Mouse (Mus musculus) hindbrain, embryonic 14.5 days (tissue): ENCODE results near the gene Sub1. TPM values are rescaled to one million over a fixed set of nuclear protein-coding genes. Genes with fewer than 3 reads are reported as not detected.

ENCODE experiments used
- ATAC-seq: fragments of 200-750 bp; cut with Nextera tagmentation; 2 replicates; pipeline ENCODE4 v1.8.0; 2017; ENCODE audit warnings: moderate number of reproducible peaks, mild to moderate bottlenecking, moderate TSS enrichment, moderate library complexity; ENCODE audit not compliant: low FRiP score
- DNase-seq: peaks from one replicate; pipeline ENCODE4 v3.0.0-alpha.2; 2015; ENCODE audit warnings: low spot score
- H3K27ac ChIP-seq: fragments of 300-500 bp; sonication (generic); 2 replicates; pipeline ENCODE4 v1.5.1; 2014; ENCODE audit warnings: mild to moderate bottlenecking, moderate library complexity
- H3K27me3 ChIP-seq: fragments of 300-500 bp; sonication (generic); 2 replicates; pipeline ENCODE4 v1.6.1; 2014; ENCODE audit warnings: mild to moderate bottlenecking, low read length, mixed read lengths; ENCODE audit not compliant: control insufficient read depth, insufficient read depth
- H3K36me3 ChIP-seq: fragments of 300-500 bp; sonication (generic); replicated peaks from 2 replicates; pipeline ENCODE4 v1.6.1; 2014; ENCODE audit not compliant: control insufficient read depth, insufficient read depth
- H3K4me1 ChIP-seq: fragments of 300-500 bp; sonication (generic); replicated peaks from 2 replicates; pipeline ENCODE4 v1.6.1; 2014; ENCODE audit warnings: antibody characterized with exemption, low read length, mixed read lengths; ENCODE audit not compliant: control insufficient read depth, insufficient read depth
- H3K4me2 ChIP-seq: fragments of 300-500 bp; sonication (generic); replicated peaks from 2 replicates; pipeline ENCODE4 v1.6.1; 2014; ENCODE audit warnings: mild to moderate bottlenecking, moderate library complexity
- H3K4me3 ChIP-seq: fragments of 300-500 bp; sonication (generic); replicated peaks from 2 replicates; pipeline ENCODE4 v1.5.1; 2014; ENCODE audit warnings: mild to moderate bottlenecking, low read length
- H3K9ac ChIP-seq: fragments of 300-500 bp; sonication (generic); 2 replicates; pipeline ENCODE4 v1.6.1; 2014
- H3K9me3 ChIP-seq: fragments of 300-500 bp; sonication (generic); 2 replicates; pipeline ENCODE4 v1.6.1; 2016; ENCODE audit warnings: low read length; ENCODE audit not compliant: control insufficient read depth
- WGBS: fragments of 180-500 bp; shearing (Covaris S2); extraction: QIAGEN DNeasy Blood & Tissue Kit; methylation state at CpG from one replicate; pipeline ENCODE4 v1.1.7; 2014; 5-methylcytosine and 5-hydroxymethylcytosine counted together
- polyA plus RNA-seq: library from polyadenylated mRNA; unstranded; fragments of >200 nt; fragmentation: Nextera tagmentation; extraction: Ambion mirVana; gene quantifications from 2 replicates; pipeline ENCODE4 v1.2.1, GENCODE M21; 2014

The Sub1 gene
- polyA plus RNA-seq, 1 experiment from 2014 or later, result 562 TPM

DNA sequence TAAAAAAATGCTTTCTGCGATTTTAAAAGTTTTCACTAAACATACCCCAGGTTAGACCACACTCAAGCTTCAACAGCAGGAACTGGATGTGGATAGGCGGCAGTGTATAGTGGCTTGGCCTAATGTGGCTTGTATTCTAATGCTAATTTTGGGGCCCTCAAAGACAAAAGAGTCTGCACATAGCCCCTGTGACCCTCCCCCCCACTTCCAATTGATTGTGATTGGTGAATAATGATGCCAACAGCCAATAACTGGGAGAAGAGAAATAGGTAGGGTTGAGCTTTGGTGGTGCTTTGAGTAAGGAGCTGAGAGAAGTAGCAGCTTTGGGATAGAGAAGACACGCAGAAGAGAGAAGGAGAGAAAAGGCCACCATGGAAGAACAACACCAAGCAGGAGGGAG, 35.7 kb upstream of the Sub1 start:
- Histone ChIP-seq H3K4me2 (no peak overlapping the region), H3K36me3 (no peaks in the 10 kb centered on the region), H3K4me3 (no peak overlapping the region), H3K27me3 (no peaks in the 10 kb centered on the region), H3K9ac (no peak overlapping the region), H3K27ac (no peak overlapping the region), H3K4me1 (no peaks in the 10 kb centered on the region), H3K9me3 (no peaks in the 10 kb centered on the region)
- ATAC-seq (no peak), DNase-seq (no peak)
- WGBS, result 69% methylated on average over 3 of the region's 3 CpGs

DNA sequence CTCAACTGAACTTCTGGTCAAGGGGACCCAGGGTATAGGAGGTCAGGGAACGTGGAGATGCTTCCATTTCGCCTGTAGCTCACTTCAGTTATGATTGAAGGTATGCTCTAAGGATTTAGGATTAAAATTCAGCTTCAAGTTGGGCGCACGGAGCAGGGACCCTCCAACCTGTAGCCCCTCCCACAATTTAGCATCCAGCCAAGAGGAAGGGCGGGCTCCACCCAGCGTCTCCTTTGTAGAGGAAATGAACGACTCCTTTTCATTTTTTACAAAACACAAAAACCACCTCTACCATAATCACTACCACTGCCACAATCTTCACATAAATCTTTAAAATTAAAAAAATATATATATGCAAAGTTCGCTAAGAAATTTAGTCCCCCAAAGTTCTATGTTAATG, 35.1 kb upstream of the Sub1 start:
- WGBS, result 92% methylated on average over 8 of the region's 8 CpGs
- H3K36me3 ChIP-seq, result no peaks in the 10 kb centered on the region

DNA sequence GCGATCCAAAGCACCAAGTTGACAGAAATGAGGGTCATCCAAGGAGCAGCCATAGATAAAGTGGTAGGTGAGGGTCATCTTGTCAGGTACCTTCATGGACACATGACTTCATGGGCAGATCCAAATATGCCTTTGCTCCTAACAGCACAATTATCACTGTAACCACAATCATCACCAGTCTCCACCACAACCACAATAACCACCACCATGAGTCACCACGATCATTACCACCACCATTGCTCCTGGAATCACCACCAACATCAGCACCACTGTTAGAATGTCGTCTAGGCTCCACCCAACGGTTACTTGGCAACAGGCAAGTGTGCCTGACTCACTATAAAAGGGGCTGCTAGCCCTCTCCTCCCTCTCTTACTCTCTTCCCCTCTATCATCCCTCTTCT, 33.4 kb upstream of the Sub1 start:
- H3K4me1 ChIP-seq, result no peaks in the 10 kb centered on the region
- H3K36me3 ChIP-seq, result no peaks in the 10 kb centered on the region
- WGBS, result 73% methylated on average over 4 of the region's 4 CpGs
- no peak overlapping the region for H3K4me3 ChIP-seq
- no peaks in the 10 kb centered on the region for H3K27me3 ChIP-seq
- no peaks in the 10 kb centered on the region for H3K9me3 ChIP-seq
- no peak for DNase-seq
- H3K9ac ChIP-seq, result no peak overlapping the region
- ATAC-seq, result no peak
- H3K27ac ChIP-seq, result no peak overlapping the region
- H3K4me2 ChIP-seq, result no peak overlapping the region

More for the DNA sequence above, 35.1 kb upstream of the Sub1 start:
- no peak for DNase-seq
- no peak overlapping the region for H3K9ac ChIP-seq
- H3K4me3 ChIP-seq, result no peak overlapping the region
- no peak overlapping the region for H3K4me2 ChIP-seq
- H3K9me3 ChIP-seq, result no peaks in the 10 kb centered on the region
- no peak for ATAC-seq
- H3K27ac ChIP-seq, result no peak overlapping the region
- H3K27me3 ChIP-seq, result no peaks in the 10 kb centered on the region
- no peaks in the 10 kb centered on the region for H3K4me1 ChIP-seq

DNA sequence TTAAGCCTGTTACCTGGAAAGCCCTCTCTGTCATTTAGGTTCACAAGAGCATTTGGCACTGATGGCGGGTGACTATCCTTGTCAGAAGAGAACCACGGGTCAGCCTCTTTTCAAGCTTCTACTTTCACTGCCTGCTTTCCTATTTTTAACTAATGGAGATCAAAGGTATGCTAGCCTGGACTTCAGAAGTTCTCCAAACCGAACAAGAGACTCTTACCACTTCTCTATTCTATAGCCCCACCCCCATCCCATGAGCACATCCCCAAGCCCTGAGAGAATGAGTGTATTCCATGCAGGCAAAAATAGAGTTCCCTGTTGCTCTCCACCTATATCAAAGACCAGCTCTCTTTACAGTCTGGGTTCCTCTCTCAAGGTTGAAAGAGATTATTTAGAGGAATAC, 31.0 kb upstream of the Sub1 start:
- Histone ChIP-seq H3K4me1 (no peaks in the 10 kb centered on the region), H3K4me3 (no peak overlapping the region), H3K27ac (no peak overlapping the region), H3K4me2 (no peak overlapping the region), H3K9me3 (no peaks in the 10 kb centered on the region), H3K9ac (no peak overlapping the region), H3K27me3 (no peaks in the 10 kb centered on the region), H3K36me3 (no peaks in the 10 kb centered on the region)
- WGBS, result 85% methylated on average over 3 of the region's 3 CpGs
- no peak for DNase-seq
- ATAC-seq, result no peak

DNA sequence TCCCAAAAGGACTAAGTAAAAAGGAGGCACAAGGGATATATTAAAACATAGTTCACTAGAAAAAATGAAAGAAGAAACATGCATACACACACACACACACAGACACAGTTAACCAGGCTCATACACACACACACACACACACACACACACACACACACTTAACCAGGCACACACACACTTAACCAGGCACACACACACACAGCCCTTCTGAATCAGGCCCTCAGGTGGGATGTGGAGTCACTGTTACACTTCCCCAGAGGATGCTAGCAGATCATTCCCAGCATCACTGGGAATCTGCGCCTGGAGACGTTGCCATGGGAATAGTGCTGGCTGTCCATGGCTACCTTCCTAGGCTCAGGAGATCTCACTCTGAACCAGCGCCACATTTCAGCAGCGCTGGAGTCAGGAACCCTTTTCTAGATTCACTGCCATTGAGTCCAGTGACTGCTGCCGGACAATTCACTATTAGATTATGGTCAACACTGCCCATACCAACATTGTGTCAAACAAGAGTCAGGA, 30.2 kb upstream of the Sub1 start:
- ATAC-seq, result no peak
- Histone ChIP-seq H3K27ac (no peak overlapping the region), H3K4me2 (no peak overlapping the region), H3K4me3 (no peak overlapping the region), H3K27me3 (no peaks in the 10 kb centered on the region), H3K9ac (no peak overlapping the region), H3K9me3 (no peaks in the 10 kb centered on the region), H3K36me3 (no peaks in the 10 kb centered on the region), H3K4me1 (no peaks in the 10 kb centered on the region)
- 88% methylated on average over 5 of the region's 5 CpGs for WGBS
- no peak for DNase-seq

DNA sequence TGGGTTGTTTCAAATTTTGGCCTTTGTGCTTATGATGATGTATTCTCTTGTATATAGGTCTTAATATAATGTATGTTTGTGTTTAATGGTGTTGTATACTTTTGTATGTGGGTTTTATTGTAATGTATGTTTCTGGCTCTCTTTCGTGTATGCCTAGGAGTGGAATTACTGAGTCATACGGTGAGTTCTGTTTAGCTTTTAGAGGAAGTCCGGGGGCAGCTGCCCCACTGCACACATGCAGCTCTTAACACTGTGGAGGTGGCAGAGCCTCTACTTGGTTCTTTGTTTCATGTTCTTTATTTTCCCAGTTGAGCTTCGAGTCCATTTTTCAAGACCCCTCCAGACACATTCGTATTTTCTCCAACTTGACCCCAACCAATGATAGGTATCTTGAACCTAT, 29.2 kb upstream of the Sub1 start:
- no peak overlapping the region for H3K4me3 ChIP-seq
- no peaks in the 10 kb centered on the region for H3K27me3 ChIP-seq
- DNase-seq (no peak), ATAC-seq (no peak)
- 84% methylated on average over 5 of the region's 5 CpGs for WGBS
- H3K4me1 ChIP-seq, result no peaks in the 10 kb centered on the region
- H3K27ac ChIP-seq, result no peak overlapping the region
- H3K4me2 ChIP-seq, result no peak overlapping the region
- H3K9me3 ChIP-seq, result no peaks in the 10 kb centered on the region
- H3K9ac ChIP-seq, result no peak overlapping the region
- no peaks in the 10 kb centered on the region for H3K36me3 ChIP-seq

DNA sequence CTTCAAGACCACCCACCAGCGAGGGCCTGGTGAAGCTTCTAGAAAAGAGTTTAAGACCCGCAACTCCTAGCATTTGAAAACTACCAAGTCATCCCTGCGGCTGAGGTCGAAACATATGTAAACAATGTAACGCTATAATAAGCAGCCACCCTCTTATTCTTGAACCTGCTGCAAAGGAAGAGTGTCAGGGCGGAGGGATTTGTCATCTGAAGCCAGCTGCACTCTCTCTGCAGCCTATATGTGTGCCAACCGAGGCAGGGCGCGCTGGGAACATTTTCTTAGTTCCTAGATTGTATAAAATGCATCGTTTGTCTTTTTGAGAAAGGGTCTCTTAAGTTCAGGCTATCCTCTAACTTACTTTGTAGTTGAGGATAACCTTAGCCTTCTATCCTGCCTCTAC, 28.6 kb upstream of the Sub1 start:
- WGBS, result 89% methylated on average over 10 of the region's 10 CpGs
- Histone ChIP-seq H3K4me3 (no peak overlapping the region), H3K27me3 (no peaks in the 10 kb centered on the region), H3K9ac (no peak overlapping the region), H3K4me1 (no peaks in the 10 kb centered on the region), H3K27ac (no peak overlapping the region), H3K4me2 (no peak overlapping the region), H3K36me3 (no peaks in the 10 kb centered on the region), H3K9me3 (no peaks in the 10 kb centered on the region)
- ATAC-seq, result no peak
- no peak for DNase-seq

DNA sequence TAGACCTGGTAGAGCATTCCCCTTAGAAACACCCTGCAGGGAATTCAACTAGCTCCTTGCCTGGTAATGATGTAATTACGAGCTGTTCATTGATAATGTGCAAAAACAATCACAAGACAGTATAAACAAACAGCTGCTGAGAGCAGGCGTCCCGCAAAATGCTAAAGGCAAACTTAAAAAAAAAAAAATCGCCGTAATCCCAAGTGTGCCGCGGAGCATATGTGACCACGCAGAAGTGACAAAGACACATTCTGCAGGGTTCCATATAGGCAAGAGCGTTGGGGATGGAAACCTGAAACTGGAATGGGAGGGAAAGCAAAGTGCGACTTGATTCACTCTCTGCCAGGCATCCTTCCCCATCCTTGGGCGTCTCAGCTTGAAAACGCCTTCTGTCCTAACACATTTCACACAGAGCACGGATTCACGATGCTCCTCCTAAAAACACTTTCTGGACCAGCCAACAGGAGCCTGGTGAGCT, 28.0 kb upstream of the Sub1 start:
- Histone ChIP-seq H3K4me2 (peak overlapping the region; percentile 9; the same call in 1 of the 2 replicates), H3K36me3 (no peaks in the 10 kb centered on the region), H3K4me3 (no peak overlapping the region), H3K9me3 (no peaks in the 10 kb centered on the region), H3K4me1 (no peaks in the 10 kb centered on the region), H3K27me3 (no peaks in the 10 kb centered on the region), H3K27ac (no peak overlapping the region), H3K9ac (no peak overlapping the region)
- WGBS, result 64% methylated on average over 14 of the region's 14 CpGs
- no peak for ATAC-seq
- DNase-seq, result no peak

DNA sequence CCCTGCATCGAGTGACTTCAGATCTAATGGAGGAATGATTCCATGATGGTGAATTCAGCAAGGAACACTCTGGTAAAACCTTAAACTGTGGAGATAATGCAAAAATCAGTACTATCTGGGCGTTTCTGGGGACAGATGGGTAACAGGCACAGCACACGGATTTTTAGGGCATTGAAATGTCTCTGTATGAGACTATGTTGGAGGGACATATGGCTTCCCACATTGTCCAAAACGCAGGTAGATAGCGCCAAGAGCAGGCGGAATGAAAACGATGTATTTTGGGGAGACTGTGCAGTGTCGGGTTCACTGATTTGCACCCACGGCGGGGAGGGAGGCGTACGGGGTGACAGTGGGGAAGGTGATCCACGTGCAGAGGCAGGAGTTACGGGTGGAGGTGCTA, 22.7 kb upstream of the Sub1 start:
- no peaks in the 10 kb centered on the region for H3K9me3 ChIP-seq
- H3K4me1 ChIP-seq, result no peaks in the 10 kb centered on the region
- WGBS, result 94% methylated on average over 14 of the region's 14 CpGs
- no peaks in the 10 kb centered on the region for H3K27me3 ChIP-seq
- no peak overlapping the region for H3K27ac ChIP-seq
- H3K9ac ChIP-seq, result no peak overlapping the region
- ATAC-seq, result no peak
- no peaks in the 10 kb centered on the region for H3K36me3 ChIP-seq
- DNase-seq, result no peak
- H3K4me3 ChIP-seq, result no peak overlapping the region
- H3K4me2 ChIP-seq, result no peak overlapping the region

DNA sequence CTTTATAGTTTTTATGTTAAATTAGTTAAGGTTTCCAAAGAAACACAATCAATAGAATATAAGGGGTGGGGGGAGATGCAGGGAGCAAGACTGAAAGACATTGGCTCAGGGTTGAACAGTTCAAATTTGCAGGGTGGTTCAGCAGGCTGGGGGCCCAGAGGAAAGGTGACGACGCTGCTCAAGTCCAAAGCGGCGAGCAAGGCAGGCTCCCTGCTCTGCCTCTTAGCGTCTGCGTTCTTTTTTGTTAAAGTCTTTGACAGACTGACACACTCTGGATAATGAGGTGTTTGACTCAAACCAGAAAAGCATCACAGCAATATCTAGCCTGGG, 21.6 kb upstream of the Sub1 start:
- Histone ChIP-seq H3K9me3 (no peaks in the 10 kb centered on the region), H3K4me3 (no peak overlapping the region), H3K4me2 (no peak overlapping the region), H3K27me3 (no peaks in the 10 kb centered on the region), H3K4me1 (no peaks in the 10 kb centered on the region), H3K36me3 (no peaks in the 10 kb centered on the region), H3K27ac (no peak overlapping the region), H3K9ac (no peak overlapping the region)
- ATAC-seq, result no peak
- DNase-seq, result no peak
- WGBS, result 78% methylated on average over 6 of the region's 6 CpGs
